Mouse (Mus musculus) MEL (cell line): Measurements from ENCODE around the gene Tsnaxip1. TPM values are rescaled to one million over a fixed set of nuclear protein-coding genes. Genes with fewer than 3 reads are reported as not detected.

Source experiments
- DNase-seq: peaks from one replicate; pipeline ENCODE4 v3.0.0; 2011; ENCODE audit warnings: low read depth, low spot score
- H3K27ac ChIP-seq: 2 replicates; pipeline ENCODE4 v1.5.1; 2012; ENCODE audit warnings: low read depth, mild to moderate bottlenecking, control low read depth, low read length, moderate library complexity; ENCODE audit not compliant: control insufficient read depth
- H3K27me3 ChIP-seq, 2 experiments: fragments of 150-350 bp in 1 of 2; sonication (generic) in 1 of 2; 2 replicates each; pipeline ENCODE4 v1.6.1; 2012; ENCODE audit warnings: low read length in 2 of 2, mild to moderate bottlenecking in 2 of 2, improper control_type of control experiment in 1 of 2, moderate library complexity in 1 of 2; ENCODE audit not compliant: insufficient read depth in 2 of 2, control insufficient read depth in 1 of 2
- H3K36me3 ChIP-seq, 2 experiments: 2 replicates each; pipeline ENCODE4 v1.6.1; 2012 to 2014; ENCODE audit warnings: low read length in 2 of 2, improper control_type of control experiment in 1 of 2, inconsistent platforms in 1 of 2, mild to moderate bottlenecking in 1 of 2; ENCODE audit not compliant: insufficient read depth in 2 of 2, control insufficient read depth in 1 of 2
- H3K4me1 ChIP-seq, 2 experiments: fragments of 150-350 bp in 1 of 2; sonication (generic) in 1 of 2; 2 replicates each; pipeline ENCODE4 v1.6.1; 2012; ENCODE audit warnings: low read length in 2 of 2, improper control_type of control experiment in 1 of 2, mild to moderate bottlenecking in 1 of 2; ENCODE audit not compliant: insufficient read depth in 2 of 2, control insufficient read depth in 1 of 2
- H3K4me3 ChIP-seq, 2 experiments: fragments of 150-350 bp in 1 of 2; sonication (generic) in 1 of 2; 2 replicates each; pipeline ENCODE4 v1.5.1; 2012; ENCODE audit warnings: low read depth in 2 of 2, low read length in 2 of 2, mild to moderate bottlenecking in 2 of 2, moderate library complexity in 2 of 2, control low read depth in 1 of 2, improper control_type of control experiment in 1 of 2; ENCODE audit not compliant: control insufficient read depth in 1 of 2, insufficient read depth in 1 of 2
- H3K79me2 ChIP-seq: 2 replicates; pipeline ENCODE4 v1.6.1; 2012; ENCODE audit warnings: mild to moderate bottlenecking, low read length, moderate library complexity; ENCODE audit not compliant: control insufficient read depth, poor library complexity, insufficient read depth
- H3K9ac ChIP-seq: 2 replicates; pipeline ENCODE4 v1.6.1; 2012; ENCODE audit warnings: low read depth, mild to moderate bottlenecking, control low read depth, low read length, moderate library complexity; ENCODE audit not compliant: control insufficient read depth, poor library complexity, severe bottlenecking
- H3K9me3 ChIP-seq: fragments of 150-350 bp; sonication (generic); replicated peaks from 2 replicates; pipeline ENCODE4 v1.6.1; 2012; ENCODE audit warnings: mild to moderate bottlenecking, low read length, improper control_type of control experiment, moderate library complexity; ENCODE audit not compliant: insufficient read depth
- CHD1 ChIP-seq: IDR thresholded peaks from 2 replicates; pipeline ENCODE4 v1.6.1; 2012; ENCODE audit warnings: low read depth, mild to moderate bottlenecking, inconsistent platforms, low read length, improper control_type of control experiment
- CTCF ChIP-seq, 3 experiments: IDR thresholded peaks in 2 of 3; conservative IDR thresholded peaks in 1 of 3; 2 replicates each; pipeline ENCODE4 v1.5.1; 2011 to 2012; ENCODE audit warnings: low read length in 3 of 3, low read depth in 2 of 3, mild to moderate bottlenecking in 2 of 3, improper control_type of control experiment in 1 of 3, inconsistent platforms in 1 of 3, mixed read lengths in 1 of 3, moderate library complexity in 1 of 3; ENCODE audit not compliant: control insufficient read depth in 1 of 3, insufficient read depth in 1 of 3, poor library complexity in 1 of 3, severe bottlenecking in 1 of 3
- EP300 ChIP-seq, 2 experiments: IDR thresholded peaks; 2 replicates each; pipeline ENCODE4 v1.6.1; 2011; ENCODE audit warnings: improper control_type of control experiment in 2 of 2, low read length in 2 of 2, low read depth in 1 of 2, mild to moderate bottlenecking in 1 of 2
- ETS1 ChIP-seq: IDR thresholded peaks from 2 replicates; pipeline ENCODE4 v1.6.1; 2012; ENCODE audit warnings: low read depth, mild to moderate bottlenecking, inconsistent platforms, low read length, improper control_type of control experiment, moderate library complexity
- GABPA ChIP-seq: IDR thresholded peaks from 2 replicates; pipeline ENCODE4 v1.6.1; 2012; ENCODE audit warnings: low read depth, mild to moderate bottlenecking, inconsistent platforms, low read length, improper control_type of control experiment, moderate library complexity
- GATA1 ChIP-seq: IDR thresholded peaks from 2 replicates; pipeline ENCODE4 v1.6.1; 2011; ENCODE audit warnings: low read depth, low read length, improper control_type of control experiment
- HCFC1 ChIP-seq: IDR thresholded peaks from 2 replicates; pipeline ENCODE4 v1.6.1; 2012; ENCODE audit warnings: low read depth, mild to moderate bottlenecking, inconsistent platforms, low read length, improper control_type of control experiment, moderate library complexity
- JUND ChIP-seq: IDR thresholded peaks from 2 replicates; pipeline ENCODE4 v1.6.1; 2011; ENCODE audit warnings: low read depth, mild to moderate bottlenecking, improper control_type of control experiment, low read length
- KAT2A ChIP-seq: conservative IDR thresholded peaks from 2 replicates; pipeline ENCODE4 v1.6.1; 2012; ENCODE audit warnings: low read depth, low read length, improper control_type of control experiment, inconsistent platforms
- MAFK ChIP-seq: IDR thresholded peaks from 2 replicates; pipeline ENCODE4 v1.6.1; 2011; ENCODE audit warnings: low read depth, mild to moderate bottlenecking, low read length, improper control_type of control experiment, borderline replicate concordance
- MAZ ChIP-seq: IDR thresholded peaks from 2 replicates; pipeline ENCODE4 v1.6.1; 2012; ENCODE audit warnings: low read depth, mild to moderate bottlenecking, inconsistent platforms, low read length, improper control_type of control experiment
- MEF2A ChIP-seq: IDR thresholded peaks from 2 replicates; pipeline ENCODE4 v1.6.1; 2014; ENCODE audit warnings: low read depth, mild to moderate bottlenecking, inconsistent platforms, low read length, improper control_type of control experiment; ENCODE audit not compliant: poor library complexity, insufficient replicate concordance, severe bottlenecking; ENCODE audit errors: extremely low read depth
- MXI1 ChIP-seq: IDR thresholded peaks from 2 replicates; pipeline ENCODE4 v1.6.1; 2011; ENCODE audit warnings: mild to moderate bottlenecking, low read depth, low read length, improper control_type of control experiment
- MYB ChIP-seq: IDR thresholded peaks from 2 replicates; pipeline ENCODE4 v1.6.1; 2011; ENCODE audit warnings: mild to moderate bottlenecking, low read depth, low read length, improper control_type of control experiment
- MYC ChIP-seq: IDR thresholded peaks from 2 replicates; pipeline ENCODE4 v1.6.1; 2011; ENCODE audit warnings: low read depth, mild to moderate bottlenecking, low read length, improper control_type of control experiment, moderate library complexity
- POLR2A ChIP-seq, 2 experiments: IDR thresholded peaks; 2 replicates each; pipeline ENCODE4 v1.6.1; 2011 to 2012; ENCODE audit warnings: low read length in 2 of 2, mild to moderate bottlenecking in 2 of 2, control low read depth in 1 of 2, improper control_type of control experiment in 1 of 2, low read depth in 1 of 2, moderate library complexity in 1 of 2; ENCODE audit not compliant: control insufficient read depth in 1 of 2, insufficient read depth in 1 of 2, poor library complexity in 1 of 2
- POLR2AphosphoS2 ChIP-seq: IDR thresholded peaks from 2 replicates; pipeline ENCODE4 v1.6.1; 2011; ENCODE audit warnings: low read length, improper control_type of control experiment
- RAD21 ChIP-seq: IDR thresholded peaks from 2 replicates; pipeline ENCODE4 v1.6.1; 2011; ENCODE audit warnings: mild to moderate bottlenecking, low read depth, low read length, improper control_type of control experiment
- RCOR1 ChIP-seq: IDR thresholded peaks from 2 replicates; pipeline ENCODE4 v1.6.1; 2012; ENCODE audit warnings: low read depth, mild to moderate bottlenecking, inconsistent platforms, low read length, improper control_type of control experiment
- SIN3A ChIP-seq: IDR thresholded peaks from 2 replicates; pipeline ENCODE4 v1.6.1; 2012; ENCODE audit warnings: low read length, improper control_type of control experiment, inconsistent platforms
- SMC3 ChIP-seq: IDR thresholded peaks from 2 replicates; pipeline ENCODE4 v1.6.1; 2011; ENCODE audit warnings: low read depth, low read length, improper control_type of control experiment
- TAL1 ChIP-seq: IDR thresholded peaks from 2 replicates; pipeline ENCODE4 v1.6.1; 2012; ENCODE audit warnings: mild to moderate bottlenecking, inconsistent platforms, low read length, moderate library complexity, mixed read lengths
- TCF12 ChIP-seq: IDR thresholded peaks from 2 replicates; pipeline ENCODE4 v1.6.1; 2014; ENCODE audit warnings: low read depth, mild to moderate bottlenecking, inconsistent platforms, low read length, improper control_type of control experiment, moderate library complexity
- USF1 ChIP-seq: IDR thresholded peaks from 2 replicates; pipeline ENCODE4 v1.6.1; 2014; ENCODE audit warnings: low read depth, mild to moderate bottlenecking, inconsistent platforms, low read length, improper control_type of control experiment, moderate library complexity
- ZC3H11A ChIP-seq: IDR thresholded peaks from 2 replicates; pipeline ENCODE4 v1.6.1; 2012; ENCODE audit warnings: low read depth, mild to moderate bottlenecking, inconsistent platforms, low read length, improper control_type of control experiment
- ZKSCAN1 ChIP-seq: IDR thresholded peaks from 2 replicates; pipeline ENCODE4 v1.6.1; 2012; ENCODE audit warnings: low read depth, mild to moderate bottlenecking, inconsistent platforms, low read length, improper control_type of control experiment, moderate library complexity
- ZMIZ1 ChIP-seq: IDR thresholded peaks from 2 replicates; pipeline ENCODE4 v1.6.1; 2012; ENCODE audit warnings: low read depth, mild to moderate bottlenecking, inconsistent platforms, low read length, improper control_type of control experiment, moderate library complexity
- polyA plus RNA-seq, 2 experiments: library from polyadenylated mRNA; stranded (reverse) in 1 of 2; unstranded in 1 of 2; fragments of >175 nt in 1 of 2; fragments of >200 nt in 1 of 2; gene quantifications; 2 replicates each; pipeline versions ENCODE4 v1.2.1 to v1.2.4; 2012; ENCODE audit warnings: low replicate concordance in 2 of 2, low read depth in 1 of 2; ENCODE audit not compliant: insufficient read length in 2 of 2, insufficient read depth in 1 of 2, missing spikeins in 1 of 2
- total RNA-seq: library from RNA; depleted of rRNA; stranded (reverse); fragments of 300-350 nt; gene quantifications from 2 replicates; pipeline ENCODE4 v1.2.3, GENCODE M21; 2012

Tsnaxip1 gene
- total and polyA plus RNA-seq, 3 experiments, result 0.10 TPM; not detected in 2

DNA sequence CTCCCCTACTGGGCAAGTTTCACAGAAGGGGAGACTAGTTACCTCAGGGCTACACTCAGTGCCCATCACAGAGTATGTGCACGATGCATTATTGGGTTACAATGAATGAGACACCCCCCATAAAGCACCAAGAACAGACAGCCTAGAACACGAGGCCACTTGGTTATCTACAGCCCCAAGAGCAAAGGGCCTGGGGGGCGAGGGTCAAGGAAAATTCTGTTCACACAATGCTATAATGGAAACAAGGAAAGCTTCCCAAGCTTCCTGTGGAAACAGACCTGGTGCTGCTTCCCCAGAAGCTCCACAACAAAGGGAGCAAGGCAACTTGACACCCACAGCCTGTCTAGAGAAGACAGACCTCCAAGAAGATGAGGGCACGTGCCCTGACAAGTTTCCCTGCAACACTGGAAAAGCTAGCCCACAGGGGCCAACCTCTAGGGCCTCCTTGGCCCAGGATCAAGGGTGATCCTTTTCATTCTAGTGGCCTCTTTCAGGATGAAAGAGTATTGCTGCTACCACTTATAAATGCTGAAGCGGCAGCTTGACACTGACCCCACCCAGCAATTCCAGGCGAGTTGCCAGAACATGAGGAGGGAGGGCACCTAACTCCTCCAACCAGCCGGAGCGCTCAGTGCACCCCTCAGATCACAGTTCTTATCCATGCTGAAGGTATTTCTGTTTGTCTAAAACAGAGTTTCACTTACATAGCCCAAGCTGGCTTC, 28.3 kb upstream of the Tsnaxip1 start (continued):
- TF ChIP-seq TCF12 (no peak), MAZ (peak; percentile 93; the same call in 1 of the 2 replicates), KAT2A (no peak), SIN3A (peak; percentile 59), GABPA (no peak), POLR2AphosphoS2 (no peak), SMC3 (no peak), EP300 (IDR thresholded peaks at IDR 0.05; ENCODE audit: low read depth in 1 of 2, low read length in 2 of 2) (peak; percentile 54 to 61), MEF2A (no peak), USF1 (peak; percentile 23; the same call in 1 of the 2 replicates), HCFC1 (no peak), ZC3H11A (no peak), TAL1 (peak; percentile 39), POLR2A (IDR thresholded peaks at IDR 0.05; ENCODE audit: control insufficient read depth in 1 of 2, insufficient read depth in 1 of 2, low read depth in 1 of 2, low read length in 2 of 2, poor library complexity in 1 of 2) (peak in 1 of 2 experiments; percentile 17; a peak in 1 of 4 replicates), MAFK (no peak), CTCF (IDR thresholded peaks at IDR 0.05 in 2 of 3, conservative IDR thresholded peaks at IDR 0.05 in 1 of 3; ENCODE audit: control insufficient read depth in 1 of 3, insufficient read depth in 1 of 3, low read depth in 2 of 3, low read length in 3 of 3, poor library complexity in 1 of 3, severe bottlenecking in 1 of 3) (no peak), ZKSCAN1 (no peak), MXI1 (peak; percentile 61; the same call in 1 of the 2 replicates), JUND (no peak), ETS1 (peak; percentile 64)

GRCm38 (mm10) chr8:105801153-105801904, 26.2 kb upstream of the Tsnaxip1 start:
- TF ChIP-seq MYC, result peak; percentile 38; the same call in 1 of the 2 replicates
- TF ChIP-seq CHD1, result no peak
- no peak for TF ChIP-seq POLR2A (IDR thresholded peaks at IDR 0.05; ENCODE audit: control insufficient read depth in 1 of 2, insufficient read depth in 1 of 2, low read depth in 1 of 2, low read length in 2 of 2, poor library complexity in 1 of 2)
- TF ChIP-seq EP300 (IDR thresholded peaks at IDR 0.05; ENCODE audit: low read depth in 1 of 2, low read length in 2 of 2), result peak; percentile 87 to 90
- no peak for TF ChIP-seq RAD21
- TF ChIP-seq SIN3A, result peak; percentile 54
- peak; percentile 65; the same call in 1 of the 2 replicates for TF ChIP-seq MYB
- peak; percentile 69 for TF ChIP-seq TCF12
- peak; percentile 80 for TF ChIP-seq TAL1
- 0 out of 2 replicates have a peak, but pooled peaks have one; percentile 23 for TF ChIP-seq RCOR1
- TF ChIP-seq GATA1, result peak; percentile 57
- no peak for TF ChIP-seq MAFK
- no peak for TF ChIP-seq ZMIZ1
- peak; percentile 48; the same call in 1 of the 2 replicates for TF ChIP-seq ETS1
- H3K36me3 ChIP-seq, result peaks cover 0 to 36% of the 10 kb centered on the region in 2 experiments; a peak in 2 of 4 replicates
- H3K27ac ChIP-seq, result peak overlapping the region; percentile 84
- peak; percentile 76 for DNase-seq
- no peaks in the 10 kb centered on the region for H3K27me3 ChIP-seq
- peaks cover 24 to 34% of the 10 kb centered on the region in 2 experiments for H3K4me1 ChIP-seq
- no peaks in the 10 kb centered on the region for H3K79me2 ChIP-seq
- H3K4me3 ChIP-seq, result no peak overlapping the region
- no peaks in the 10 kb centered on the region for H3K9me3 ChIP-seq
- H3K9ac ChIP-seq, result peak overlapping the region; percentile 42
